Mouse (Mus musculus) embryo, embryonic 9.5 days (tissue): ENCODE measurements around the gene Frmpd1.

Experiments
- DNase-seq: peaks from one replicate; pipeline ENCODE4 v3.0.0-alpha.2; 2017; ENCODE audit errors: extremely low spot score

The Frmpd1 gene

GRCm38 (mm10) chr4:45241330-45241729, 56.7 kb downstream of the Frmpd1 start:
- no peak for DNase-seq

GRCm38 (mm10) chr4:45242163-45242562, 57.5 kb downstream of the Frmpd1 start:
- no peak for DNase-seq

GRCm38 (mm10) chr4:45243211-45243902, 58.7 kb downstream of the Frmpd1 start:
- no peak for DNase-seq

DNA sequence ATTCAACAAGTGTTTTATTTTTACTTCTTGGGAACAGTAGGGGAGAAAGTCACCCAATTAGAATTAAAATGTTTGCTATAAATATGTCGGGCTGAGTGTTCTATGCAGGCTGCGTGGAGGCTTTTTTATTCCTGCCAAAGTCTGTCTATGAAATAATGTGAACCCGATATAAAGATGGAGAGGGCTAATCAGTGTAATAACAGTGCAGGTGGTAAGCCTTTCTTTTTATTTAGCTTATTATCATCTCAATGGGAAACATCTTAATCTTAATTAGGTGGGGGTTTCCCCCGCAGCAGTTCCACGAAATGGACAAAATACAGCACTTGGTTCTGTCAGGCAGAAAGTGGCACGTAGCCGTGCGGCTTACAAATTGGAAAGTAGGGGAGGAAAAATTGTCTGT, 66.6 kb downstream of the Frmpd1 start:
- no peak for DNase-seq

DNA sequence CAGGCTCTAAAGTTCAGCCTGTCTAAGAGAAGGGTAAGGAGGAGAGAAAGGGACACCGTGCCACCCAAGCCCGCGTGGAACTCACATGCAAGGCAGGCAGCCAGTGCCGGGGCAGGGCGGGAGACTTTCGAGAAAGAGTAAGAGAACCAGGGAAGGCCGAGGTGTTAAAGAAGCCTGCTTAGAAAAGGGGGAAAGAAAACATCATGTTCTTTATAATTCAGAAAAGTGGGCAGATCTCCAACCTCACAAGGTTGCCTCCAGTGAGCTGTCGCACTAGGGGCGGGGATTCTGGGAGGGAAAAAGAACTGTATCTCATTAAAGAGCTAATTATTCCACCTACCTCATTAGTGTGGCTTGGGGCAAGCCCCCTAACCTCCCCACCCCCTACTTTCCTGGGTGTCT, 68.2 kb downstream of the Frmpd1 start:
- no peak for DNase-seq

DNA sequence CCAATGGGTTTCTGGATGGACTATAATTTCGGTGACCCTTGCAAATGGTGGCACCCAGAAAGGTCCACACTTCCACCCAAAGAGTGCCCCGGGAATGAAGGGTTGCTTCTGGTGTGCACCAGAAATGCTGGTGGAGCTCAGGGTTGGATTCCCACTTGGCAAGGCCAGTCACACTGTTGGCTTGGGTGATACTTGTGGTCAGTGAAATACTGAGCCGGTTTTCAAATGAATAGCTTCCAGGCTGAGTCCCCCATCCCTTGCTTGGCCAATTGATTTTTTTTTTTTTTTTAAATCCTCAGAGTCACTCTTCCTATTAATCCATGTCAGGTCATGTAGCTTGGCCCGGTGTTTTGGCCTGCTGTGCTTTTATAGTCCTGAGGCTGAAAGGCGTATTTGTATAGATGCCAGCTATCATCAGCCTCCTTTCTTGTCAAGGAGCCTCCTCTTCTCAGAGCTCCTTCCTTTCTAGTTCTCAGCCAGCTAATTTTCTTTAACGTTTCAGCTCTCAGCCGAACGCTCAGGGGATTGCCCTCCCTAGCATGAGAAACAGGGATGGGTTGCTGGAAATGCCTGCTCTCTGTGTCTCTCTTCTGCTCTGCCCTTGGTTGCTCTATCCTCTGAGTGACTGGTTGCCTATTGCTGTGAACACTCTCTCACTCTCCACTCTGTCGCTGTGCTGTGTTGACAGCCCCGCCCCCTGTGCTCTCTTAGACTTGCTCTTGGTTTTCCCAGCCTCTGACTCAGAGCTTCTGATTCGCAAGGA, 69.3 kb downstream of the Frmpd1 start:
- DNase-seq: no peak

- DNase-seq: no peak
Observed at GRCm38 (mm10) chr4:45259232-45259832, 74.7 kb downstream of the Frmpd1 start.

- DNase-seq: no peak
Observed at GRCm38 (mm10) chr4:45261551-45261950, 76.9 kb downstream of the Frmpd1 start.

GRCm38 (mm10) chr4:45267883-45268282, 83.2 kb downstream of the Frmpd1 start:
- no peak for DNase-seq

DNA sequence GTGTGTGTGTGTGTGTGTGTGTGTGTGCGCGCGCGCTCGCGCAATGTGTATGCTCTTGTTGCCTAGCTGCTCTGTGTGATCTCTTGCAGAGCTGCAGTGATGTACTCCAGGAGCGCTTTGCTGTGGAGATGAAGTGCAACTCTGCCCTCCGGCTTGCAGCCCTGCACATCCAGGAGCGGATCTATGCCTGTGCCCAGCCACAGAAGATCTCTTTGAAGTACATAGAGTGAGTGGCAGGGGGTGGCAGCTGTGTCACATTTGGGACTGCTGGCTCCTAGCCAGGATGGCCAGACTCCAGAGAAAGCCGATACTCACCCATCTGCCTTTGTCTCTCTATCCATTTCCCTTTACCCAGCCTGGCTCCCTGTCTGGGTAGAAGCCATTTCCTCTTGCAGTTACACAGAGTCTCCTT, 86.4 kb downstream of the Frmpd1 start:
- DNase-seq: no peak

- DNase-seq: no peak
Observed at GRCm38 (mm10) chr4:45275770-45276169, 91.1 kb downstream of the Frmpd1 start.

DNA sequence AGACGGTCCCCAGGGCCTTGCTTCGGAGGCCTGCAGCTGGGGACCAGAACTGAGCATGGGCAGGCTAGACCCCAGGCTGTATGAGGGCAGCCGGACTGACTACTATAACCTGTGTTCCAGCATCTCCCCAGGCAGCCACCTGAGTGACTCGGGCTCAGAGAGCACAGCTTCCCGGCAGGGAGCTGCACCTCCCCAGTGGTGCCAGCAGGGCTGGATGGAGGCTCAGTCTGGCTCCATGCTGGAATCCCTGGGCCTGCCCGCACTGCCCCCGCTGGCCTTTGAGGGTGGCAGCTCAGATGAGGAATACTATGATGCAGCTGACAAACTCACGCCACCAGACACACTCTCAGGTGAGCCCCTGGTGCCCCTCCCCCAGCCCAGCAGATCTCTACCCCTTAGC, 94.6 kb downstream of the Frmpd1 start:
- no peak for DNase-seq

DNA sequence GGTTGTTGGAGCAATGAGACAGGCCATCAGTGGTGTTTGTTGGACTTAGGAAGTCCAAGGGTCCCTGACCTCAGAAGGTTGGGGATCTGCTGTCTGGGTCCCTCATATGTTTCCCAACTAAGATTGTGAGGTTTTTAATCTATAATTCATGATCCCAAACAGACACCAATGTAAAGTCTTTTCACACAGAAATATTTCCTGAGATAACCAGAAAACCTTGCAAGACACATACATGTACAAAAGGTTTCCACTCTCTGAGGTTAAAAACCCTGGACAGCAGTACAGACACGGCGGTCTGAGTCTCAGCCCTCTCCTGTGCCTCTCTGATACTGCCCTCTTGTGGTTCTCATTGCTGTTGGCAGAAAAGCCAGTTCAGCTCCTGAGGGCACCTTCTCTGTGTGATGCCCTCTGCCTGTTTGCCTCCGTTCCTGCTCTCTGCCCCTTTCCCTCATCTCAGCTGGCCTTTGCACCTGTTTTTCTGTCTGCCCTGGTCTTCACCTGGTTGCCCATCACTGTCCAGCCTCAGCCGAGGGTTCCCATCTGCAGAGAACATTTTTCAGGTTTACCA, 95.4 kb downstream of the Frmpd1 start:
- peak; percentile 69 for DNase-seq

DNA sequence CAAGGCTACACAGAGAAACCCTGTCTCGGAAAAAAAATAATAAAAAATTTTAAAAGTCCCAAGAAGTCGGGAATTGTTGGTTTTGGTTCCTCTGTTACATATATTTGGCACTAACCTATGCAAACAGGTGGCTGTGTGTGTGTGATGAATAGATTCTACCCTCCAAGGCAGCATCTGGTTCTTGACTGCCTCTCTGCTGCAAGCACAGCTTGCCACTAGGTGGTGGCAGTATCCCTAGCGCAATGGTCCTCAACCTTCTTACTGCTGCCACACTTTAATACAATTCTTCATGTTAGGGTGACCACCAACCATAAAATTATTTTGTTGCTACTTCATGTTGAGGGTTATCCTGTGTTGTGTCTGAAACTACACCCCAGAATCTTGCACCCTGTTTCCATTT, 101.6 kb downstream of the Frmpd1 start:
- DNase-seq: no peak

GRCm38 (mm10) chr4:45287906-45288305, 103.2 kb downstream of the Frmpd1 start:
- DNase-seq: no peak

GRCm38 (mm10) chr4:45296662-45297564, 112.2 kb downstream of the Frmpd1 start, which contains the start of gene Trmt10b:
Trmt10b (plus strand) TSS chr4:45297127.
- DNase-seq: peak; percentile 69

- DNase-seq: no peak
Observed at GRCm38 (mm10) chr4:45305536-45305935, 120.9 kb downstream of the Frmpd1 start.

DNA sequence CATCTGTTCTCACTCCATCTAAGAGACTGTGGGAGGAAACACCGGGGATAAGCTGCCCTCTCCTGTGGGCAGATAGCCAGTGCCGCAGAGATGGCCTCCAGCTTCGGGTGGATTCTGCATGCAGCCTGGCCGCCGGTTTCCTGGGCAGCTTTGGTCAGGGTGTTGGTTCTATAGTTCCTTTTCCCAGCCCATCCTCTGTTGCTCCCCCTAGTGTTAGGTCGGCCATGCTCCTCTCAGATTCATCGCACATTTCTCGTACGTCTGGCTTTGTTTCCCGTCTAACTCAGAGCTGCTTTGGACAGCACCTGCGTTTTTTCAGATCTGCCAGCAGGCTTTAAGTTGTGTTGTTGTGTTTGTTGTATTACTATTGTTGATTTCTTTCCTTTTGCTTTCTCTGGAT, 123.4 kb downstream of the Frmpd1 start:
- peak; percentile 31 for DNase-seq

GRCm38 (mm10) chr4:45308606-45309005, 123.9 kb downstream of the Frmpd1 start:
- no peak for DNase-seq

DNA sequence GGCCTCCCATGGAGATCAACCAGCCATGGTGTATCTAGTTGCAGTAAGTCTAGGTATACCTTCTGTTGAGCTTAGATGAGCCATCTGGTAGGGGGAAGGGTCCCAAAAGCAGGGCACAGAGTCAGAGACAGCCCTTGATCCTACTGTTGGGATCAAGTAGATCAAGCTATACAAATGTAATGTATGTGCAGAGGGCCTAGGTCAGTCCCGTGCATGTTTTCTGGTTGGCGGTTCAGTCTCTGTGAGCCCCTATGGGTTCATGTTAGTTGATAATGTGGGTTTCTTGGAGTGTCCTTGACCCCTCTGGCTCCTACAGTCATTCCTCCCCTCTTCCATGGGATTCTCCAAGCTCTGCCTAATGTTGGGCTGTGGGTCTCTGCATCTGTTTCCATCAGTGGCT, 126.4 kb downstream of the Frmpd1 start:
- no peak for DNase-seq

DNA sequence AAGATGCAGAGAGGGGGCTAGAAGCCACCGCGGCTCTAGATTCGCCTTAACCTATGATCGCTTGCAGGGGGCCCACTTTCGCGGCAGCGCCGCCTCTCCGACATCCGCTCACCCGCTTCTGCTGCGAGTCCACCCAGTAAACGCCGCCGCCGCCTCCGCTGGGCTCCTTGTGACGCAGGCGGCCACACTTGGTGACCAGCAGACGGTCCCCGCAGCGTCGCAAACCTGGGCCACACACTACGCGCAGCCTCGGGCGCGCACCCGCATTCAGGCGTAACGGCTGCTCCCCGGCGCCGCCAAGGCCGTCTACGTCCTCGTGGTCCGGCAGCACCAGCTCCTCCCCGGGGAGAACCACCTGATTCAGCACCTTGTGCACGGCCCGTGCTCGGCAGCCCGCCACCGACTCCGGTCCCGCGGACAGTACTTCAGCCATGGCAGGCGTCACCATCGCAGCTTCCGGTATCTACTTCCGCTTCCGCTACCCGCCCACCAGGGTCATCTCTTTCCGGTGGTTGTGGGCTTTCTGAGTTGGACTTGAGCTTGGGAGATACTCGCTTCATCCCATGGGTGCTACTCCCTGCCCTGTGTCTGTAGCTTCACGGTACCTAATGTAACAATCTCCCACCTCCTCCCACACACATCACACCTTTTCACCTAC, 135.6 kb downstream of the Frmpd1 start:
- DNase-seq: peak; percentile 87
